Mouse (Mus musculus) heart, embryonic 16.5 days (tissue): Measurements from ENCODE around the gene Ank. TPM values are rescaled to one million over a fixed set of nuclear protein-coding genes. Genes with fewer than 3 reads are reported as not detected.

Experiments
- ATAC-seq: fragments of 200-750 bp; cut with Nextera tagmentation; replicated peaks from 2 replicates; pipeline ENCODE4 v1.8.0; 2017; ENCODE audit warnings: moderate number of reproducible peaks; ENCODE audit not compliant: insufficient read depth, low FRiP score; ENCODE audit errors: extremely low read depth
- H3K27ac ChIP-seq: fragments of 300-500 bp; sonication (generic); 2 replicates; pipeline ENCODE4 v1.5.1; 2014; ENCODE audit warnings: mild to moderate bottlenecking, low read length, control low read depth, moderate library complexity
- H3K27me3 ChIP-seq: fragments of 300-500 bp; sonication (generic); 2 replicates; pipeline ENCODE4 v1.6.1; 2014; ENCODE audit warnings: low read length, mixed read lengths; ENCODE audit not compliant: control insufficient read depth, insufficient read depth
- H3K36me3 ChIP-seq: fragments of 300-500 bp; sonication (generic); 2 replicates; pipeline ENCODE4 v1.6.1; 2014; ENCODE audit not compliant: control insufficient read depth, insufficient read depth
- H3K4me1 ChIP-seq: fragments of 300-500 bp; sonication (generic); 2 replicates; pipeline ENCODE4 v1.6.1; 2014; ENCODE audit warnings: low read length, mixed read lengths; ENCODE audit not compliant: control insufficient read depth, insufficient read depth
- H3K4me2 ChIP-seq: fragments of 300-500 bp; sonication (generic); 2 replicates; pipeline ENCODE4 v1.6.1; 2014; ENCODE audit warnings: low read depth, mild to moderate bottlenecking, control low read depth, low read length
- H3K4me3 ChIP-seq: fragments of 300-500 bp; sonication (generic); 2 replicates; pipeline ENCODE4 v1.5.1; 2014; ENCODE audit warnings: mild to moderate bottlenecking, control low read depth, low read length
- H3K9ac ChIP-seq: fragments of 300-500 bp; sonication (generic); 2 replicates; pipeline ENCODE4 v1.6.1; 2014; ENCODE audit warnings: low read length, control low read depth
- H3K9me3 ChIP-seq: fragments of 300-500 bp; sonication (generic); replicated peaks from 2 replicates; pipeline ENCODE4 v1.6.1; 2016; ENCODE audit warnings: low read length; ENCODE audit not compliant: control insufficient read depth
- WGBS: fragments of 180-500 bp; shearing (Covaris S2); extraction: QIAGEN DNeasy Blood & Tissue Kit; methylation state at CpG from one replicate; pipeline ENCODE4 v1.1.7; 2014; 5-methylcytosine and 5-hydroxymethylcytosine counted together
- polyA plus RNA-seq: library from polyadenylated mRNA; unstranded; fragments of >200 nt; fragmentation: Nextera tagmentation; extraction: Ambion mirVana; gene quantifications from 2 replicates; pipeline ENCODE4 v1.2.1, GENCODE M21; 2015

Ank gene
- polyA plus RNA-seq, 1 experiment from 2014 or later = 11.0 TPM

DNA sequence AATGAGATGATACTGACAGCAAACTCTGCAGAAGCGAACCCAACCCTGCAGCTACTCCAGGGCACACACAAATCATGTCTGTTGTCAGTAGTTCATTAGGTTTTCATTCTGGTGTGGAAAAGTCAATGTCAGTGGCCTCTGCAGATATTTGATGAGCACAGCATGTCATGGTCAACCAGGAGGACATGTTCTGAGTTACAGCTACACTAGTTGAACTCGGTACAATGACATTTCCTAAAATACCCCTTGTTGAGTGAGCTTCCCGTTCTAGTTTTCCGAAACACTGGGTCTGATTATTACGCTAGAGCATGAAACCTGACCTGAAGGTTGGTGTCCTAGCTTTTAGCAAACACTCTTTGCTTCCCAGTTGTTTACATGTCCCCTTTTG is 119.6 kb downstream of the Ank start:
- Histone ChIP-seq H3K27me3 (no peaks in the 10 kb centered on the region), H3K27ac (no peak overlapping the region), H3K4me1 (peaks cover 3% of the 10 kb centered on the region), H3K36me3 (peaks cover 14% of the 10 kb centered on the region), H3K9me3 (no peaks in the 10 kb centered on the region), H3K9ac (no peak overlapping the region), H3K4me2 (no peak overlapping the region), H3K4me3 (no peak overlapping the region)
- ATAC-seq = no peak
- whole genome bisulfite sequencing = 87% methylated on average over 5 of the region's 5 CpGs

DNA sequence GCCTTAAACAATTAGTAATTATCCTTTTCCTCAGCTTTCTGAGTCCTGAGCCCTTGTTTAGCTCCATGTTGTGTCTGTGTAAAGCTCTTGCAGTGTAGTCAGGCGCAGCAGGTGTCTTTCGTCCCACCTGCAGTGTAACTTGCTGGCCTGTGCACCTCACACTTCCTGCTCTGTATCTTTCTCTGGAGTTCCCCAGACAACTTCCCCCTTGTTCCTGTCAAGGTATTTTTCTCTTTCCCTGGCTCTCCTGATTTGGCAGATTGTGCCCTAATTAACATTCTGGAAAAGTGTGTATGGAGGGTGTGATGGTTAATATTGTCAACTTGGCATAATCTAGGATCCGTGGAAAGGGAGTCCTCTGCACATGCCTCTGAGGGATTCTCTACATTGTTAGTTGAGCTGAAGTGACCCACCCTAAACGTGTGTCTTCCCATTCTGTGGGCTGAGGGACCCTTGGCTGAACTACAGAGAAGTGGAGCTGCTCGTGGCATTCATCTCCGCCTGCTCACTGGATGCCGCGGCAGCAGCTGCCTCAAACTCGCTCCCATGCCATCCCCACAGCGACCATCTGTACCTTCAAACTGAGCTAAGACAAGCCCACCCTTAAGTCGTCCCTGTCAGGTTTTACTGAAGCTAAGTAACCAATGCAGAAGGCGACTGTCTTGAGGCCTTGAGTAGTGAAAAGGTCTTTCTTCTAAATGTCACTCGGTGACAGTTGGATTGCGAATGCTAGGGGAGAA is 121.8 kb downstream of the Ank start:
- H3K9ac ChIP-seq = no peak overlapping the region
- no peaks in the 10 kb centered on the region for H3K27me3 ChIP-seq
- ATAC-seq = no peak
- no peaks in the 10 kb centered on the region for H3K4me1 ChIP-seq
- H3K4me3 ChIP-seq = no peak overlapping the region
- H3K27ac ChIP-seq = no peak overlapping the region
- peaks cover 12% of the 10 kb centered on the region for H3K36me3 ChIP-seq
- no peaks in the 10 kb centered on the region for H3K9me3 ChIP-seq
- WGBS = 85% methylated on average over 14 of the region's 14 CpGs
- H3K4me2 ChIP-seq = no peak overlapping the region

DNA sequence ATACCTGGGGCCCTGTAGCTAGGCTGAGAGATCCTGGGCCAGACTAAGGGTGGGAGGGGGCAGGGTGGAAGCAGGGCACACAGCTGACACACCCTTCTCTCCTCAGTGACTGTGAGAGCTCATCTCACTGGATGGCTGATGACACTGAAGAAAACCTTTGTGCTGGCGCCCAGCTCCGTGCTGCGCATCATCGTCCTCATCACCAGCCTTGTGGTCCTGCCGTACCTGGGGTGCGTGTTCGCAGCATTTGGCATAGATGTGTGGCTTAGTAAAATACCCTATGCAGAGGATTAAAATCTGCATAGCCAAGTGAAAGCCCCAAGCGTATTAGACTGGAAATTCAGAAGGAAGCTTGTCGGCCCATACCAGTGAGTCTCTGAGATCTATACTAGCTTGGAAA is 124.3 kb downstream of the Ank start:
- Histone ChIP-seq H3K4me1 (peaks cover 9% of the 10 kb centered on the region; the same call in 1 of the 2 replicates), H3K9me3 (no peaks in the 10 kb centered on the region), H3K36me3 (peaks cover 29% of the 10 kb centered on the region), H3K27ac (no peak overlapping the region), H3K27me3 (no peaks in the 10 kb centered on the region), H3K9ac (no peak overlapping the region), H3K4me2 (no peak overlapping the region), H3K4me3 (no peak overlapping the region)
- 96% methylated on average over 9 of the region's 9 CpGs for WGBS
- ATAC-seq = no peak

GRCm38 (mm10) chr15:27592620-27593320 is 126.3 kb downstream of the Ank start:
- WGBS = 86% methylated on average over 19 of the region's 19 CpGs

GRCm38 (mm10) chr15:27593717-27594116 is 127.2 kb downstream of the Ank start:
- no peaks in the 10 kb centered on the region for H3K9me3 ChIP-seq
- H3K4me2 ChIP-seq = no peak overlapping the region
- WGBS = 81% methylated on average over 13 of the region's 13 CpGs
- peaks cover 25% of the 10 kb centered on the region for H3K4me1 ChIP-seq
- H3K36me3 ChIP-seq = peaks cover 30% of the 10 kb centered on the region
- H3K27me3 ChIP-seq = no peaks in the 10 kb centered on the region
- ATAC-seq = no peak
- no peak overlapping the region for H3K27ac ChIP-seq
- no peak overlapping the region for H3K9ac ChIP-seq
- no peak overlapping the region for H3K4me3 ChIP-seq

More at GRCm38 (mm10) chr15:27592620-27593320, 126.3 kb downstream of the Ank start:
- no peaks in the 10 kb centered on the region for H3K9me3 ChIP-seq
- ATAC-seq = no peak
- peaks cover 29% of the 10 kb centered on the region for H3K36me3 ChIP-seq
- no peak overlapping the region for H3K4me3 ChIP-seq
- no peak overlapping the region for H3K9ac ChIP-seq
- H3K4me1 ChIP-seq = peaks cover 25% of the 10 kb centered on the region
- H3K27me3 ChIP-seq = no peaks in the 10 kb centered on the region
- no peak overlapping the region for H3K4me2 ChIP-seq
- H3K27ac ChIP-seq = no peak overlapping the region

DNA sequence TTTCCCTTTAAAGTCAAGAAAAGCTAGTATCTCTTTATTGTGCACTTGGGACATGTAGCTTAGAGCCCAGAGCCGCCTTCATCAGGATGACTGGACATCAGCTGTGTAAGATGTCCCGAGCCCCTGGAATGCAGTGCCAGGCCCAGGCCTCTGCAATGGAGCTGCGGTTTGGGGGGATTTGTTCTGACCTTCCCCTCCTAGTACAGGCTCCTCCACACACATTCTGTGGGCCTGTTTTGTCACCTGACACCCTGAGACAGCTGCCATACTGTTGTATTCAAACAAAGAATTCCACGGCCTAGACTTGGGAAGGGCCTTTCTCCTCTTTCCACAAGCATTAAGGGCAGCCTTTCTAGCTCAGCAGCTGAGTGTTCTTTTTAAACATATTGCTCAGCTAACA is 128.5 kb downstream of the Ank start:
- peaks cover 41% of the 10 kb centered on the region for H3K36me3 ChIP-seq

GRCm38 (mm10) chr15:27595560-27595959 is 129.1 kb downstream of the Ank start:
- H3K27ac ChIP-seq = peak overlapping the region; percentile 84
- H3K4me1 ChIP-seq = peaks cover 25% of the 10 kb centered on the region
- H3K27me3 ChIP-seq = no peaks in the 10 kb centered on the region
- no peak for ATAC-seq
- 49% methylated on average over 8 of the region's 8 CpGs for WGBS
- no peak overlapping the region for H3K4me3 ChIP-seq
- H3K9me3 ChIP-seq = no peaks in the 10 kb centered on the region
- no peak overlapping the region for H3K4me2 ChIP-seq
- peaks cover 43% of the 10 kb centered on the region for H3K36me3 ChIP-seq
- no peak overlapping the region for H3K9ac ChIP-seq

More for the DNA sequence above, 128.5 kb downstream of the Ank start:
- Histone ChIP-seq H3K4me1 (peaks cover 25% of the 10 kb centered on the region), H3K4me3 (no peak overlapping the region), H3K9ac (no peak overlapping the region), H3K9me3 (no peaks in the 10 kb centered on the region), H3K27ac (peak overlapping the region; percentile 84), H3K27me3 (no peaks in the 10 kb centered on the region), H3K4me2 (no peak overlapping the region)
- WGBS = 44% methylated on average over 4 of the region's 4 CpGs
- no peak; the same call in 1 of the 2 replicates for ATAC-seq

DNA sequence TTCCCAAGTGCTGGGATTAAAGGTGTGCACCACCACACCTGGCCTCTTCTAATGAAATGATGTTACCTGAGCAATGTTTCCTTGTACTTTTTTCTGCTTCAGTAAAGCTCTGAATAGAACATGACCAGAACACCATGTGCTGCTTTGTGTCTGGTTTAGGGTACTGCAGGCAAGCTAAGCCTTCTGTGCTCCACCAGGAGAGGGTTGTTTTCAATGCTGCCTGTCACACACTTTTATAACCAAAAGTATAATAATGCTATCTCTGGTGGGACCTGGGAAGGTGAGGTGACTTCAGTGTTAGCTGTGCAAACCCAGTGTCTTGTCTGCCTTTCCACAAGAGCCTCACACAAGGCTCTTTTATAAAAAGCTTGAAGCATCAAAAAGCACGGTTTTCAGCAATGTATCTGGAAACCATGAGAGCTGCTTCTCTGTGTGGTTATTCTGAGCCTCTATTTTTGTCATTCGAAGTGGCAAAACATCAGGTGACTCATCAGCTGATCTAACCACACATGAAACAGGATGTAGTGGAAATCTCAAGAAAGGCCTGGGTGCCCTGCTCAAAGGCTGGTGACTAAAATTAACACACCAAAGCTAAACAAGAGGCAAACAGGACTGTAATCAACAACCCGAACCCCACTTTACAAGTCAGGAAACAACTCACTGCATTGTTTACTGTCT is 130.1 kb downstream of the Ank start:
- peak overlapping the region; percentile 84 for H3K27ac ChIP-seq
- peak; percentile 40; the same call in 1 of the 2 replicates for ATAC-seq
- no peaks in the 10 kb centered on the region for H3K27me3 ChIP-seq
- 0 out of 2 replicates have a peak overlapping the region, but pooled peaks have one; percentile 11 for H3K9ac ChIP-seq
- 21% methylated on average over 3 of the region's 3 CpGs for WGBS
- no peak overlapping the region for H3K4me3 ChIP-seq
- H3K4me1 ChIP-seq = peaks cover 25% of the 10 kb centered on the region
- peaks cover 44% of the 10 kb centered on the region for H3K36me3 ChIP-seq
- H3K4me2 ChIP-seq = no peak overlapping the region
- no peaks in the 10 kb centered on the region for H3K9me3 ChIP-seq

DNA sequence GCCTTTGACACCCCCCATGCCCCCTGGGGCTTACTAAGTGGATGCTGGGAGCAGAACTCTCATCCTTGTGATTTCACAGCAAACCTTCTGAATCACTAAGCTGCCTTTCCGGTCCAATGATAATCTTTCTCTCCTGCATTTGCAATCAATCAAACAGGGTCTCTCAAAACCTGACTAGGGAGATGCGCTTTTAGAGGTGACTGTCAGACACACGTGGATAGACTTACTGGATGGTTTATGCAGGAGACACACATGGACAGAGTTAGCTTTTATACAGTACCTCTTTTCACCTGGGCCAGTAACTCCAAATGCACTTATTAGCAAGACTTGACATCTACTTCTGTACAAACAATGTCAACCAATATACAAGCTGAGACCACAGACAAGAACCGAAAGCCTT is 131.0 kb downstream of the Ank start:
- WGBS = 79% methylated on average over 4 of the region's 4 CpGs
- no peak overlapping the region for H3K4me2 ChIP-seq
- peaks cover 25% of the 10 kb centered on the region for H3K4me1 ChIP-seq
- H3K9ac ChIP-seq = no peak overlapping the region
- H3K36me3 ChIP-seq = peaks cover 44% of the 10 kb centered on the region
- ATAC-seq = no peak
- no peaks in the 10 kb centered on the region for H3K27me3 ChIP-seq
- H3K9me3 ChIP-seq = no peaks in the 10 kb centered on the region
- peak overlapping the region; percentile 84 for H3K27ac ChIP-seq
- H3K4me3 ChIP-seq = no peak overlapping the region
